Mouse (Mus musculus): ENCODE measurements around the gene Slc40a1.

Slc40a1 gene

GRCm38 (mm10) chr1:45926393-45926763 is at the start of gene Slc40a1:
Gene Slc40a1 (minus strand): TSS chr1:45926523.
- peak; percentile 87 for DNase-seq (ENCODE audit: low spot score)

- no peak for DNase-seq (ENCODE audit: low spot score)
Observed at GRCm38 (mm10) chr1:45971314-45971713, 45.0 kb upstream of the Slc40a1 start.

- no peak for DNase-seq (ENCODE audit: low spot score)
Observed at GRCm38 (mm10) chr1:45948988-45949387, 22.7 kb upstream of the Slc40a1 start.

- DNase-seq (ENCODE audit: low spot score), result no peak
Observed at GRCm38 (mm10) chr1:45947843-45948242, 21.5 kb upstream of the Slc40a1 start.

GRCm38 (mm10) chr1:45931127-45931526 is 4.8 kb upstream of the Slc40a1 start:
- DNase-seq (ENCODE audit: low spot score), result no peak

GRCm38 (mm10) chr1:45926911-45927310 is 588 bp upstream of the Slc40a1 start:
- DNase-seq (ENCODE audit: low spot score), result no peak

GRCm38 (mm10) chr1:45925500-45926392 is 577 bp downstream of the Slc40a1 start:
- DNase-seq (ENCODE audit: low spot score), result peak; percentile 74

- DNase-seq (ENCODE audit: low spot score), result peak; percentile 29
Observed at GRCm38 (mm10) chr1:45925131-45925499, 1.2 kb downstream of the Slc40a1 start.

GRCm38 (mm10) chr1:45924516-45924915 is 1.8 kb downstream of the Slc40a1 start:
- DNase-seq (ENCODE audit: low spot score), result no peak

- DNase-seq (ENCODE audit: low spot score), result no peak
Observed at GRCm38 (mm10) chr1:45923306-45923705, 3.0 kb downstream of the Slc40a1 start.

GRCm38 (mm10) chr1:45920703-45921102 is 5.6 kb downstream of the Slc40a1 start:
- no peak for DNase-seq (ENCODE audit: low spot score)

GRCm38 (mm10) chr1:45919752-45920151 is 6.6 kb downstream of the Slc40a1 start:
- no peak for DNase-seq (ENCODE audit: low spot score)

GRCm38 (mm10) chr1:45917136-45917803 is 9.1 kb downstream of the Slc40a1 start:
- DNase-seq (ENCODE audit: low spot score), result no peak

- DNase-seq (ENCODE audit: low spot score), result no peak
Observed at GRCm38 (mm10) chr1:45916174-45916573, 10.1 kb downstream of the Slc40a1 start.

GRCm38 (mm10) chr1:45914236-45914635 is 12.1 kb downstream of the Slc40a1 start:
- no peak for DNase-seq (ENCODE audit: low spot score)

- no peak for DNase-seq (ENCODE audit: low spot score)
Observed at GRCm38 (mm10) chr1:45905107-45905821, 21.1 kb downstream of the Slc40a1 start.

GRCm38 (mm10) chr1:45904161-45904560 is 22.2 kb downstream of the Slc40a1 start:
- DNase-seq (ENCODE audit: low spot score), result no peak

GRCm38 (mm10) chr1:45898044-45898443 is 28.3 kb downstream of the Slc40a1 start:
- DNase-seq (ENCODE audit: low spot score), result no peak

GRCm38 (mm10) chr1:45894168-45894912 is 32.0 kb downstream of the Slc40a1 start:
- no peak for DNase-seq (ENCODE audit: low spot score)

- no peak for DNase-seq (ENCODE audit: low spot score)
Observed at GRCm38 (mm10) chr1:45891986-45892385, 34.3 kb downstream of the Slc40a1 start.

GRCm38 (mm10) chr1:45890173-45890572 is 36.1 kb downstream of the Slc40a1 start, which contains the start of gene Gm5269:
Gene Gm5269 (minus strand): TSS chr1:45890273.
- no peak for DNase-seq (ENCODE audit: low spot score)

GRCm38 (mm10) chr1:45886800-45887199 is 39.5 kb downstream of the Slc40a1 start:
- DNase-seq (ENCODE audit: low spot score), result no peak

Data from c-Kit-positive CD71-positive TER-119-positive erythroid progenitor cells, embryonic 14.5 days (primary cell).